In genomic region chr11:4849258-4849943, GRCm38 (mm10) we compare ENCODE assay signal across 8 mouse cellular contexts. TPM values are rescaled to one million over a fixed set of nuclear protein-coding genes. Genes with fewer than 3 reads are reported as not detected.
A peak's percentile ranks its signal among the peaks of the same experiment; 100 is the strongest.
DNase-seq lines count a peak whose midpoint lies in the region; ATAC-seq lines count a peak whose summit lies in the region.

Gene Nf2 (minus strand): TSS chr11:4849536.

- H3K27me3 ChIP-seq in forebrain, embryonic 14.5 days (replicated peaks; ENCODE audit: control insufficient read depth, insufficient read depth, low read length), result no peaks in the 10 kb centered on the region
- no peaks in the 10 kb centered on the region for H3K27me3 ChIP-seq in neural tube, embryonic 15.5 days (replicated peaks)

- H3K9ac ChIP-seq in forebrain, embryonic 14.5 days (ENCODE audit: low read length), result peak within 1 kb of the TSS; percentile 92
- peak within 1 kb of the TSS; percentile 77 for H3K9ac ChIP-seq in neural tube, embryonic 15.5 days (replicated peaks)

- intact Hi-C loops in heart, postnatal 14 days (cut with DNase I), result no loop called here

- ATAC-seq in forebrain, embryonic 14.5 days, result peak; percentile 99
- ATAC-seq in neural tube, embryonic 15.5 days (ENCODE audit: low FRiP score), result peak; percentile 98

- DNase-seq in ES-CJ7 (ENCODE audit: low read depth, low spot score), result peak; percentile 100
- peak; percentile 97 for DNase-seq in cerebellum, adult 11 months
- peak; percentile 100 for DNase-seq in forebrain, embryonic 14.5 days (ENCODE audit: low spot score)
- DNase-seq in heart, postnatal 14 days, result peak; percentile 95 to 96
- DNase-seq in layer of hippocampus, adult 11-12 months (ENCODE audit: low spot score), result peak; percentile 99
- peak; percentile 99 for DNase-seq in lung, adult 18-20 months
- DNase-seq in testis, postnatal 14 days (ENCODE audit: low spot score), result peak; percentile 99

- peak within 1 kb of the TSS; percentile 67 for H3K4me2 ChIP-seq in forebrain, embryonic 14.5 days (ENCODE audit: low read length)
- peak within 1 kb of the TSS; percentile 66 for H3K4me2 ChIP-seq in neural tube, embryonic 15.5 days

- H3K4me1 ChIP-seq in forebrain, embryonic 14.5 days (ENCODE audit: control insufficient read depth, insufficient read depth, low read length), result peaks cover 12% of the 10 kb centered on the region
- peaks cover 25% of the 10 kb centered on the region for H3K4me1 ChIP-seq in neural tube, embryonic 15.5 days

- H3K36me3 ChIP-seq in forebrain, embryonic 14.5 days (ENCODE audit: control insufficient read depth, insufficient read depth, low read length), result no peaks in the 10 kb centered on the region
- no peaks in the 10 kb centered on the region for H3K36me3 ChIP-seq in neural tube, embryonic 15.5 days

- under 1% methylated on average over 53 of the region's 60 CpGs for WGBS in forebrain, embryonic 14.5 days
- WGBS in neural tube, embryonic 15.5 days, result 1% methylated on average over 50 of the region's 60 CpGs

- peak within 1 kb of the TSS; percentile 71 for H3K27ac ChIP-seq in forebrain, embryonic 14.5 days (ENCODE audit: low read depth, low read length)
- peak within 1 kb of the TSS; percentile 86 for H3K27ac ChIP-seq in neural tube, embryonic 15.5 days (replicated peaks)

- no peaks in the 10 kb centered on the region for H3K9me3 ChIP-seq in forebrain, embryonic 14.5 days (replicated peaks; ENCODE audit: control insufficient read depth, low read length)
- H3K9me3 ChIP-seq in neural tube, embryonic 15.5 days (replicated peaks), result no peaks in the 10 kb centered on the region

- H3K4me3 ChIP-seq in forebrain, embryonic 14.5 days (ENCODE audit: low read depth, low read length), result peak within 1 kb of the TSS; percentile 93
- peak within 1 kb of the TSS; percentile 67 for H3K4me3 ChIP-seq in neural tube, embryonic 15.5 days (replicated peaks)

RNA-seq across cellular contexts. Expression of gene Nf2, which starts in this region (rescaled TPM):
- 44.9 and 56.2 TPM in 2 replicates for polyA plus RNA-seq in forebrain, embryonic 14.5 days (2014; fragmentation: Nextera tagmentation; extraction: Ambion mirVana)
- total RNA-seq in heart, postnatal 14 days (2021), result 10 to 100 TPM; 82.9 to 84.2 TPM
- 61.9 and 62.2 TPM in 2 replicates for polyA plus RNA-seq in neural tube, embryonic 15.5 days (2015; fragmentation: Nextera tagmentation; extraction: Ambion mirVana)

Comparison
In these comparisons a context has a peak if more than half of its experiments do, and no peak if none do; other contexts are left out.
1. Peak in every context shown above with its lines: DNase-seq, ATAC-seq, H3K4me3 ChIP-seq and H3K27ac ChIP-seq.